Mouse (Mus musculus): Measurements from ENCODE around the gene Lrrc47.

Gene Lrrc47

GRCm38 (mm10) chr4:154023754-154024601 is 12.4 kb downstream of the Lrrc47 start:
- no peak for DNase-seq (ENCODE audit: low spot score in 2 of 2)

- DNase-seq (ENCODE audit: low spot score in 2 of 2): no peak
Observed at GRCm38 (mm10) chr4:154024729-154025521, 13.4 kb downstream of the Lrrc47 start.

- DNase-seq (ENCODE audit: low spot score in 2 of 2): peak in 1 of 2 experiments; percentile 62
Observed at GRCm38 (mm10) chr4:154025641-154026440, 14.3 kb downstream of the Lrrc47 start, which contains the start of gene Smim1. Smim1 (minus strand) TSS chr4:154026230.

GRCm38 (mm10) chr4:154026441-154026761 is 14.9 kb downstream of the Lrrc47 start:
- no peak for DNase-seq (ENCODE audit: low spot score in 2 of 2)

GRCm38 (mm10) chr4:154028066-154028465 is 16.5 kb downstream of the Lrrc47 start:
- no peak for DNase-seq (ENCODE audit: low spot score in 2 of 2)

GRCm38 (mm10) chr4:154028646-154029045 is 17.1 kb downstream of the Lrrc47 start:
- DNase-seq (ENCODE audit: low spot score in 2 of 2): no peak

GRCm38 (mm10) chr4:154037123-154037522 is 25.6 kb downstream of the Lrrc47 start:
- no peak for DNase-seq (ENCODE audit: low spot score in 2 of 2)

- DNase-seq (ENCODE audit: low spot score in 2 of 2): no peak
Observed at GRCm38 (mm10) chr4:154042577-154042976, 31.0 kb downstream of the Lrrc47 start, which contains the start of gene Ccdc27. Ccdc27 (minus strand) TSS chr4:154042677.

GRCm38 (mm10) chr4:154045837-154046236 is 34.3 kb downstream of the Lrrc47 start:
- DNase-seq (ENCODE audit: low spot score in 2 of 2): no peak

GRCm38 (mm10) chr4:154051401-154051800 is 39.9 kb downstream of the Lrrc47 start:
- no peak for DNase-seq (ENCODE audit: low spot score in 2 of 2)

GRCm38 (mm10) chr4:154053065-154053464 is 41.5 kb downstream of the Lrrc47 start:
- DNase-seq (ENCODE audit: low spot score in 2 of 2): no peak

- no peak for DNase-seq (ENCODE audit: low spot score in 2 of 2)
Observed at GRCm38 (mm10) chr4:154055482-154055881, 44.0 kb downstream of the Lrrc47 start.

GRCm38 (mm10) chr4:154056046-154056445 is 44.5 kb downstream of the Lrrc47 start:
- DNase-seq (ENCODE audit: low spot score in 2 of 2): no peak

GRCm38 (mm10) chr4:154056661-154057060 is 45.1 kb downstream of the Lrrc47 start:
- DNase-seq (ENCODE audit: low spot score in 2 of 2): no peak

- DNase-seq (ENCODE audit: low spot score in 2 of 2): no peak
Observed at GRCm38 (mm10) chr4:154057696-154058095, 46.2 kb downstream of the Lrrc47 start.

GRCm38 (mm10) chr4:154064827-154065773 is 53.6 kb downstream of the Lrrc47 start:
- DNase-seq (ENCODE audit: low spot score in 2 of 2): no peak

GRCm38 (mm10) chr4:154070896-154071295 is 59.4 kb downstream of the Lrrc47 start:
- DNase-seq (ENCODE audit: low spot score in 2 of 2): no peak

All from frontal cortex, postnatal 10 days (tissue).